Mouse (Mus musculus): Measurements from ENCODE around the gene Ifi213.
"Not testable (repeated sequence)": the region's sequence is repeated elsewhere in the genome, so short reads cannot be mapped to it uniquely, and the experiment has no call there.

DNA sequence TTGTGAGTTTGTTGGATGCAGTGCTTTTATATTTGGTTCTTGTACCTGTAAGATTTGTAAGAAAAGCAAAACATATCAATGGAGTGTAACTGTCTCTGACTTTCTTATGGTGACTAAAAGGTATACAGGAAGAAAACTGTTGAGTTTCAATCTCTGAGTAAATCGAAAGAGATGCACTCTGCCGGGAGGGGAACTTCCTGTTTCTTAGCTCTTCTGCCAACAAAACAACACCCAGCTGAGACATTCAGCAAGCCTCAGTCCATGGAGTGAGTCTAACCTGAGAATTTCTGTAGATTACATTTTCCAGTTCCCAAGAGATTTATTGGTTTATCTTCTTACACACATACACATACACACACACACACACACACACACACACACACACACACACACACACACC, 31.5 kb upstream of the Ifi213 start, which contains the start of gene Ifi209:
- not testable (repeated sequence) for TF ChIP-seq TCF3 (IDR thresholded peaks at IDR 0.05; ENCODE audit: insufficient read length, low read depth); E2F4 (IDR thresholded peaks at IDR 0.05; ENCODE audit: insufficient read depth); POLR2A (IDR thresholded peaks at IDR 0.05; ENCODE audit: insufficient read length, low read depth); TCF12 (IDR thresholded peaks at IDR 0.05; ENCODE audit: insufficient read depth, poor library complexity, severe bottlenecking); REST (IDR thresholded peaks at IDR 0.05; ENCODE audit: insufficient read depth, insufficient read length); USF1 (IDR thresholded peaks at IDR 0.05; ENCODE audit: low read depth); MAX (IDR thresholded peaks at IDR 0.05; ENCODE audit: low read depth)
